ENCODE assay signal across 21 mouse cellular contexts in the genomic region with DNA sequence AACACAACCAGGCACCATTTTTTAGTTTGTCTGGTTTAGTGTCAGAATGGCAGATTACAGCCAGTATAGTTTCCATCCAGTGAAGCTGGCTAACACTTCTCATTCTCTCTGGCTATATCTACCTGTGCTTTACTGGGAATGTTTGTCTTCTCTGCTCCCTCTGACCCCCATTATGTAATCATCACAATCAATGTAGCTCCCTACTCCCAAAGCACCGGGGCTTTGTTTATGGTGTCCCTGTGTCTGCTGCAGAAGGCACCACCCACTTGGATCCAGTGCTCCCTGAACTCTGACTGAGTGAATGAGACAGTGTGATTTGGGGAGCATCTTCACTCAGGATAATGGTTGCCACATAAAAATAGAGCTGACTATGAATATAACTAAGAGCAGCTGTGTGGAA.
"Had no signal": no experiment of that assay in that cellular context is flagged by ENCODE, and none has a peak within 500 bp of the region (broad histone marks: within the 10 kb centered on the region; RNA-seq: fewer than 3 reads in every experiment).

No protein-coding gene starts in this region.

- H3K4me2 ChIP-seq: intestine, embryonic 15.5 days; lung, embryonic 15.5 days; midbrain, embryonic 11.5 days; neural tube, embryonic 12.5 days; neural tube, embryonic 15.5 days had no signal

- H3K27me3 ChIP-seq: intestine, embryonic 15.5 days; lung, embryonic 15.5 days; megakaryocyte, embryonic 14.5 days; neural tube, embryonic 12.5 days; neural tube, embryonic 15.5 days had no signal

- H3K36me3 ChIP-seq: intestine, embryonic 15.5 days; lung, embryonic 15.5 days; neural tube, embryonic 12.5 days; neural tube, embryonic 15.5 days had no signal

- H3K27ac ChIP-seq: intestine, embryonic 15.5 days; lung, embryonic 15.5 days; neural tube, embryonic 12.5 days; neural tube, embryonic 15.5 days; stomach, postnatal 0 days had no signal

- DNase-seq: kidney, adult 18-20 months; kidney, adult 9 months; kidney, postnatal 14 days; kidney, postnatal 4 days; lung, adult 18-20 months; lung, postnatal 10 days; lung, postnatal 36 days; midbrain, embryonic 14.5 days; right cerebral cortex, adult 18-20 months; right cerebral cortex, postnatal 14 days; right cerebral cortex, postnatal 4 days; thymus, adult 2 months; thymus, postnatal 14 days; thymus, postnatal 4 days had no signal

- H3K9me3 ChIP-seq: intestine, embryonic 15.5 days; lung, embryonic 15.5 days; neural tube, embryonic 12.5 days; neural tube, embryonic 15.5 days had no signal

- H3K9ac ChIP-seq: intestine, embryonic 15.5 days; lung, embryonic 15.5 days; neural tube, embryonic 12.5 days; neural tube, embryonic 15.5 days had no signal

- ATAC-seq: intestine, embryonic 15.5 days had no signal

- H3K4me3 ChIP-seq: intestine, embryonic 15.5 days; lung, embryonic 15.5 days; megakaryocyte, embryonic 14.5 days; neural tube, embryonic 12.5 days; neural tube, embryonic 15.5 days had no signal

- H3K4me1 ChIP-seq: intestine, embryonic 15.5 days; lung, embryonic 15.5 days; megakaryocyte, embryonic 14.5 days; neural tube, embryonic 12.5 days; neural tube, embryonic 15.5 days had no signal
